Mouse (Mus musculus) left cerebral cortex, adult 9 months (tissue): ENCODE measurements around the gene 4933411K16Rik.

ENCODE experiments used
- DNase-seq, 2 experiments: peaks; one replicate each; pipeline ENCODE4 v3.0.0; 2022; ENCODE audit warnings: low spot score in 2 of 2

Gene 4933411K16Rik

GRCm38 (mm10) chr19:42035456-42036248 lies 16.4 kb upstream of the 4933411K16Rik start, which contains the start of gene Ankrd2:
Ankrd2 (plus strand) TSS chr19:42036000.
- DNase-seq = peak; percentile 50 to 86

- no peak for DNase-seq
Measured at GRCm38 (mm10) chr19:42036357-42036756, 15.7 kb upstream of the 4933411K16Rik start.

GRCm38 (mm10) chr19:42037167-42037702 lies 14.8 kb upstream of the 4933411K16Rik start:
- DNase-seq = no peak

- no peak for DNase-seq
Measured at GRCm38 (mm10) chr19:42038310-42038709, 13.7 kb upstream of the 4933411K16Rik start.

GRCm38 (mm10) chr19:42043988-42044387 lies 8.1 kb upstream of the 4933411K16Rik start:
- no peak for DNase-seq

GRCm38 (mm10) chr19:42045269-42046102 lies 6.6 kb upstream of the 4933411K16Rik start, which contains the start of gene Hoga1:
Hoga1 (plus strand) TSS chr19:42045610.
- peak in 1 of 2 experiments; percentile 50 for DNase-seq

- no peak for DNase-seq
Measured at GRCm38 (mm10) chr19:42050251-42050650, 1.8 kb upstream of the 4933411K16Rik start.

GRCm38 (mm10) chr19:42051351-42051750 lies 697 bp upstream of the 4933411K16Rik start:
- no peak for DNase-seq

- no peak for DNase-seq
Measured at GRCm38 (mm10) chr19:42054255-42054654, 2.2 kb downstream of the 4933411K16Rik start.

GRCm38 (mm10) chr19:42055881-42056280 lies 3.8 kb downstream of the 4933411K16Rik start:
- DNase-seq = no peak

- no peak for DNase-seq
Measured at GRCm38 (mm10) chr19:42056719-42057409, 4.8 kb downstream of the 4933411K16Rik start.

- no peak for DNase-seq
Measured at GRCm38 (mm10) chr19:42058426-42058825, 6.4 kb downstream of the 4933411K16Rik start.

GRCm38 (mm10) chr19:42061443-42061842 lies 9.4 kb downstream of the 4933411K16Rik start:
- no peak for DNase-seq

GRCm38 (mm10) chr19:42068441-42069240 lies 16.6 kb downstream of the 4933411K16Rik start:
- no peak for DNase-seq

- peak in 1 of 2 experiments; percentile 22 for DNase-seq
Measured at GRCm38 (mm10) chr19:42069241-42069525, 17.1 kb downstream of the 4933411K16Rik start.

- DNase-seq = no peak
Measured at GRCm38 (mm10) chr19:42071221-42071620, 19.2 kb downstream of the 4933411K16Rik start.

- no peak for DNase-seq
Measured at GRCm38 (mm10) chr19:42071886-42072608, 20.0 kb downstream of the 4933411K16Rik start.

- no peak for DNase-seq
Measured at GRCm38 (mm10) chr19:42072802-42073201, 20.8 kb downstream of the 4933411K16Rik start.

- no peak for DNase-seq
Measured at GRCm38 (mm10) chr19:42075051-42075450, 23.0 kb downstream of the 4933411K16Rik start.

GRCm38 (mm10) chr19:42075992-42076391 lies 23.9 kb downstream of the 4933411K16Rik start:
- no peak for DNase-seq
